Mouse (Mus musculus) forebrain, embryonic 10.5 days (tissue): ENCODE data around the gene Sugct. TPM values are rescaled to one million over a fixed set of nuclear protein-coding genes. Genes with fewer than 3 reads are reported as not detected.
A peak's percentile ranks its signal among the peaks of the same experiment; 100 is the strongest.

Experiments
- DNase-seq: peaks from one replicate; pipeline ENCODE4 v3.0.0-alpha.2; 2017; ENCODE audit warnings: low spot score; ENCODE audit errors: extremely low spot score
- H3K27ac ChIP-seq: fragments of 300-500 bp; sonication (generic); 2 replicates; pipeline ENCODE4 v1.5.1; 2016; ENCODE audit warnings: mild to moderate bottlenecking
- H3K27me3 ChIP-seq: fragments of 300-500 bp; sonication (generic); 2 replicates; pipeline ENCODE4 v1.6.1; 2016; ENCODE audit warnings: mild to moderate bottlenecking; ENCODE audit not compliant: poor library complexity, severe bottlenecking
- H3K36me3 ChIP-seq: fragments of 300-500 bp; sonication (generic); replicated peaks from 2 replicates; pipeline ENCODE4 v1.6.1; 2016; ENCODE audit warnings: mild to moderate bottlenecking, moderate library complexity
- H3K4me1 ChIP-seq: fragments of 300-500 bp; sonication (generic); 2 replicates; pipeline ENCODE4 v1.6.1; 2016
- H3K4me3 ChIP-seq: fragments of 300-500 bp; sonication (generic); 2 replicates; pipeline ENCODE4 v1.5.1; 2016; ENCODE audit warnings: mild to moderate bottlenecking, moderate library complexity
- H3K9me3 ChIP-seq: fragments of 300-500 bp; sonication (generic); 2 replicates; pipeline ENCODE4 v1.6.1; 2016; ENCODE audit warnings: mild to moderate bottlenecking, moderate library complexity
- WGBS: fragments of 180-500 bp; shearing (Covaris S2); methylation state at CpG from one replicate; pipeline ENCODE4 v1.1.7; 2016; 5-methylcytosine and 5-hydroxymethylcytosine counted together
- polyA plus RNA-seq: library from polyadenylated mRNA; unstranded; fragments of >200 nt; fragmentation: Nextera tagmentation; extraction: Ambion mirVana; gene quantifications from 2 replicates; pipeline ENCODE4 v1.2.1, GENCODE M21; 2016

Gene Sugct
- polyA plus RNA-seq, 1 experiment from 2014 or later, result 3.2 TPM

DNA sequence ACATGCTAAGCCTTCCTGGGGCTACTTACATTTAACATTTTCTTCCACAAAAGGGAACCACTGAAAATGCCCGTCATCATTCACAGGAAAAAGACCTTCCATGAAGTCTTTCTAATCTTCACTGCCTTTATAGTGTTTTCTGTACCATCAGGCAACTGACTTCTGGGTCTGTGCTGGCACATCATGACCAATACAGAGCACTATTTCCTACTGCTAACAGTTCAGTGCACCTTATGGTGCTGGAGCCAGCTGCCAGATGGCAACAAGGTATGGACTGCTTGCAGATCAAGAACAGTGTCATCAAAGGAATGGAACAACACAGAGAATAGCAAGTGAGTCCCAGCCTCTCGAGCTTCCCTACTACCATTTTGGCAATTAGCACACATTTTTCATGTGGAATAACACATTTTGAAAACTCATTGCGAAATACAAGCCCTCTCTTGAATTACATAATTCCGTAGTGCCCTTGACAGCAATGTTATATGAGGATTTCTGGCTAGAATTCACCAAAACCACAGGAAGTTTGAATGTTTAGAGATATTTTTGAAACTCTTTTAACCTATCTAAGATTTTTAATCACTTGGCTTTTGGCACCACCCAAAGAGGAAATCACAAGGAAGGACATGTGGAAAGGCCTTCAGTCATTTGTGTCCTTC is 359.3 kb downstream of the Sugct start:
- Histone ChIP-seq H3K4me3 (no peak overlapping the region), H3K27me3 (no peaks in the 10 kb centered on the region), H3K4me1 (no peaks in the 10 kb centered on the region), H3K9me3 (no peaks in the 10 kb centered on the region), H3K27ac (no peak overlapping the region), H3K36me3 (no peaks in the 10 kb centered on the region)
- no peak for DNase-seq
- 90% methylated on average over 4 of the region's 4 CpGs for WGBS

DNA sequence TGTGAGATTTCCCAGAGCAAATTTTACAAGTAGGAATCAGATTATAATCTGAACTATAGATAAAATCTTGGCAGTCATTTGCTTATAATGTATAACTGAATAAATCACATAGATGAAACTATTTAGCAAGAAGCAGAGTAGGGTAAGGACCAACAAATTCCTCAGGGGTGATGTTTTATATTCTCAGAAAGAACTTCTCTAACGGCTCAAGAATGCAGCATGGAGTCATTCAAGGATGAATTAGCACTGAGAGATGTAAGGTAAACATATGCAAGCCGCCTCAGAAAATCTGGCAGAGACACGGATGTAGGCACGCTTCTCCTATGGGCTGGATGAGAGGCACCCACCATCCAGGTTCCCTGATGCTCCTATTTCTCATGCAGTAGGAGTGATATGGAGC is 368.5 kb downstream of the Sugct start:
- Histone ChIP-seq H3K9me3 (no peaks in the 10 kb centered on the region), H3K4me3 (no peak overlapping the region), H3K27me3 (no peaks in the 10 kb centered on the region), H3K27ac (no peak overlapping the region), H3K4me1 (no peaks in the 10 kb centered on the region), H3K36me3 (no peaks in the 10 kb centered on the region)
- WGBS, result 86% methylated on average over 4 of the region's 4 CpGs
- no peak for DNase-seq

DNA sequence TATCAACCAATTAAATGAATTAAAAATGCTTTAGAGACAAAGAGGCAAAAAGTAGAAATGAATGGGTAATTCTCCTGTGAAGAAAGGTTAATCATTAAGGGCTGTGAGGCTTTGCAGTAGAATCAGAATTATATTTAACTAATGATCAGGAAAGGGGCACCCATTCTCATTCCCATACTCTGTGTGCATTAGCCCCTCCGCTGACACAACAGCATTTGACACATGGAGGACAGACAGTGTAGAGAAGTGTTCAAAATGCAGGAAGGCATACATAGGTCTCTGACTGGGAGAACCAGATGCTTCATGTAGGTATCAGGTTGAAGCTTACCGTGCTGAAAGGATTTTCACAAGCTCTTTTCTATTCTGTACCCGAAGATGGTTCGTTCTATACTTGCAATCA is 393.8 kb downstream of the Sugct start:
- H3K36me3 ChIP-seq, result no peaks in the 10 kb centered on the region
- H3K4me3 ChIP-seq, result no peak overlapping the region
- no peak overlapping the region for H3K27ac ChIP-seq
- 83% methylated on average over 4 of the region's 4 CpGs for WGBS
- no peaks in the 10 kb centered on the region for H3K27me3 ChIP-seq
- H3K9me3 ChIP-seq, result no peaks in the 10 kb centered on the region
- H3K4me1 ChIP-seq, result peaks cover 19% of the 10 kb centered on the region
- DNase-seq, result no peak

DNA sequence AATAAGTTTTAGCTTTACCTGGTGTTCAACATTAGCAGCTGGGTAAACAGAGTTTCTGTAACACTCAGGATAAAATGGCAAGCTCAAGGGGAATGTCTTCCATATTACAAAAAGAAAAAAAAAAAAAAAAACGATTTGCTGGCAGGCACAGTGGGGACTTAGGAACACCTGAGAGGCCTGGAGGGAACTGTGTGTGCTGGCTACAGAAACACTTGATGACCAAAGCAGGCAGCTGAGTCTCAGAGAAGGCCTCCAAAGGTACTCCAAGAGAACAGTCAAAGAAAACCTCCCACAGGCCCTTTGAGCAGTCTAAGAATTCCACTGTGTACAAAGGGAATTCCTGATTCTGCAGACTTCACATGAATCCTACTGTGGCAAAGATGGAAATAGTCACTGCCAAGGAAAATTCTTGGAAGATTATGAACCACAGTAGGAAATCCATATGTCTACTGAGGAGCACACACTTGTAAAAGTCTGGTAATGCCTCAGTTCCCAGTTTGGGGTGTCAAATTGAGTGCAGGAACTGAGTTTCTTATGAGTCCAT is 397.8 kb downstream of the Sugct start:
- no peak for DNase-seq
- H3K4me1 ChIP-seq, result peaks cover 19% of the 10 kb centered on the region
- no peaks in the 10 kb centered on the region for H3K27me3 ChIP-seq
- 79% methylated on average over 1 of the region's 1 CpGs for WGBS
- no peak overlapping the region for H3K4me3 ChIP-seq
- H3K36me3 ChIP-seq, result no peaks in the 10 kb centered on the region
- H3K9me3 ChIP-seq, result no peaks in the 10 kb centered on the region
- 0 out of 2 replicates have a peak overlapping the region, but pooled peaks have one; percentile 35 for H3K27ac ChIP-seq

DNA sequence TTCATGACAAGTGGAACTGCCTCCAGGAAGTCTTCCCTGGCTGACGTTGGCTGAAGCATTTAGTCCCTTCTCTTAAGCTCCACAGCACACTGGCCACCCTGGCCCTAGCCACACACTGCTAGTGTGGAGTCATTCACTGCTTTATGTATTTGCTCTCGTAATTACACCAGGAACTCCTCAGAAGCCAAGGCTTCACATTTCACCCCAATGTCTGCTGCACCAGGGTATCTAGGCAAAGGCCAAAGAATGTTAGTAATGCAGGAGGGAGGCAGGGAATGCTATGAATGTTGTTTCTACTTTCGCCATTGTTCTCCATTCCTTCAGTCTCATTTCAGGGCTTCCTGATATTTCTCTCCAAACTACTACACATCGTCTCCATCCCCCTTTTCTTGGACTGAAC is 398.4 kb downstream of the Sugct start:
- Histone ChIP-seq H3K4me1 (peaks cover 17% of the 10 kb centered on the region), H3K4me3 (no peak overlapping the region), H3K27me3 (no peaks in the 10 kb centered on the region), H3K9me3 (no peaks in the 10 kb centered on the region), H3K27ac (0 out of 2 replicates have a peak overlapping the region, but pooled peaks have one; percentile 35), H3K36me3 (no peaks in the 10 kb centered on the region)
- WGBS, result 40% methylated on average over 4 of the region's 4 CpGs
- no peak for DNase-seq

DNA sequence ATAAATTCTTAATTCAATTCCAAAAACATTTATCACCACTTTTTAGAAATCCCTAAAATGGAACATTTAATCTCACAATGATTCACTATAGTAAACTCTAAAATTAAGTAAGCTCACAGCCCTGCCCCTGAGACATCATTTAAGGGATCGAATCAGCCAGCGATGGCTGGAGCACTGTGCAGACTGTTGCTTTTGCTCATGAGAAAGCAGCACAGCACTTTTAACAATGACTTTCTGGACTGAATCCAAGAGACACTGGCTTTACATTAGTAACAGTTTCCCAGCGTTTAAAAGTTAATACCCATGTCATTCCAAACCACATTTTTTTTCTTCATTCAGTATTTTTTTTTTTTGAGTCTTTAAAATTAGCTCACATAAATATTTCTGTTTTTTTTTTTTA is 398.9 kb downstream of the Sugct start:
- H3K36me3 ChIP-seq, result no peaks in the 10 kb centered on the region
- H3K27ac ChIP-seq, result no peak overlapping the region
- DNase-seq, result no peak
- H3K4me3 ChIP-seq, result no peak overlapping the region
- no peaks in the 10 kb centered on the region for H3K9me3 ChIP-seq
- peaks cover 13% of the 10 kb centered on the region for H3K4me1 ChIP-seq
- no peaks in the 10 kb centered on the region for H3K27me3 ChIP-seq
- 85% methylated on average over 3 of the region's 3 CpGs for WGBS

DNA sequence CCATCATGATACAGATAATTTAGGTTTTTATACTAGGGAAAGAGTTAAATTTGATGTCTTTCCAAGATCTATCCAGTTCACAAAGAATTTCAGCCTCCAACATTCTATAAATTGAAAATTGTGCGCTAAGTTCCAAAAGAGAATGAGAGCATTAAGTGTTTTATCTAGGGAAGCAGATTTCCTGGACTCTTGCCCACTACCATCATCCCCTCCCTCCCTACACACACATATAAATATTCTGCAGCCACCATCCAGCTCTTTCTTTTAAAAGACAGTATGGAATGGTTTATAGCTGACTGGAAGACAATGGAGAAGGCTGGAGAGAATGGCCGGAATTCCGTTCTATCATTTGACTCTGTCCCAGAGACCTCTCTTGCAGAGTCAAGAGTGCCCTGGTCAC is 404.3 kb downstream of the Sugct start:
- H3K9me3 ChIP-seq, result no peaks in the 10 kb centered on the region
- no peaks in the 10 kb centered on the region for H3K27me3 ChIP-seq
- no peak overlapping the region for H3K4me3 ChIP-seq
- H3K36me3 ChIP-seq, result no peaks in the 10 kb centered on the region
- 94% methylated on average over 3 of the region's 3 CpGs for WGBS
- no peaks in the 10 kb centered on the region for H3K4me1 ChIP-seq
- no peak for DNase-seq
- H3K27ac ChIP-seq, result no peak overlapping the region

DNA sequence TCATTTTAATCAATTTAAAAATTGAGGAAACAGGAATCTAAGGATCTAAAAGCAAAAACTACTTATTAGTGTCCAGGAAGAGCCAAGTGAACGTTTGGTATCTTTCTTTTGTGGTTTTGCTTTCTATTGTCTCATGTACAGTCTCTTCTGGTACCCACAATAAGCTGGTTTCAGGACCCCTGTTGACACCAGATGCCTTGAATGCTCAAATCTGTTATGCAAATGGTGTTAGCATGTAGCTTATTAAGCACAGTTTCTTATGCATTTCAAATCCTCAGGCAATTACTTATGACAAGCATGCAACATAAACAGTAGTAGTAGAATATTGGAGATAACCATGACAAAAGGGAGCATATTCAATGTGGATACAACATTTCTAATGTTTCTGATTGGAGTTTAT is 407.0 kb downstream of the Sugct start:
- H3K36me3 ChIP-seq, result no peaks in the 10 kb centered on the region
- no peaks in the 10 kb centered on the region for H3K27me3 ChIP-seq
- no peaks in the 10 kb centered on the region for H3K4me1 ChIP-seq
- no peak overlapping the region for H3K4me3 ChIP-seq
- no peak for DNase-seq
- WGBS, result 59% methylated on average over 1 of the region's 1 CpGs
- no peaks in the 10 kb centered on the region for H3K9me3 ChIP-seq
- H3K27ac ChIP-seq, result no peak overlapping the region

DNA sequence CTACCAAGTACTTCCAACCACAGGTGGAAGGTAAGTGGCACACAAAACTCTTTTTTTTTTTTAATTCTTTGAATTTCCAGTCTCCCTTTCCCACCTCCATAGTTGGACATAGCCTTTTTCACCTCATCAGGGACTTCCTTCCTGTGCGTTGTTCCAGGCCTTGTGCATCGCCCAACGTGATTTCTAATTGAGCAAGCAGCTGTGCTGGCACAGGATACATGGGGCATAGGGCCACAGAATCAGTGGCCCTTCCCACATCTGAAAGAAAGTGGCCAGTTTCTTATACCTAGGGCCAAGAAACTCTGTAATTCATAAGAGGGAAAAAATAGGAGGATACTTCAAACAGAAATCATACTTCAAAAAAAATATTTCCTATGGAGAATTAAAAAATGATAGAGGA is 449.4 kb downstream of the Sugct start:
- WGBS, result 92% methylated on average over 3 of the region's 3 CpGs
- DNase-seq, result no peak
- no peak overlapping the region for H3K27ac ChIP-seq
- no peaks in the 10 kb centered on the region for H3K27me3 ChIP-seq
- H3K9me3 ChIP-seq, result no peaks in the 10 kb centered on the region
- no peaks in the 10 kb centered on the region for H3K4me1 ChIP-seq
- no peak overlapping the region for H3K4me3 ChIP-seq
- no peaks in the 10 kb centered on the region for H3K36me3 ChIP-seq

DNA sequence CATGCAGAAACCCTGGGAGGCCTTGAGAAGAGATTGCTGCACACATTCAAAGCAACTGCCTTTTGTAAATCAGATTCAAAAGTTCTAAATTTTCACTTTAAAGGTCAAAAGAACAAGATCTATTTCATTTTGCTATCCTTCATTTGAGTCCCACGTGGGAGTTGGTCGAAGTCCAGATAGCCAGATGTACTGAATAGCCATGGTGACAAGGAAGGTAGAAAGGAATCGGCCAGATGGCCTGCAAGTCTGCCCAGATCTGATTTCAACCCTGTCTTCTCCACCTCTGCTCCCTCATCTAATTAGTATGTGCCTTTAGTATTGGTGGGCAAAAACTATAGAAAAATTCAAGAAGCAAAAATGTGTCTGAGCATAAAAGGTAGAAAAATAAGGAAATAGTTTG is 478.8 kb downstream of the Sugct start:
- no peak overlapping the region for H3K4me3 ChIP-seq
- no peaks in the 10 kb centered on the region for H3K4me1 ChIP-seq
- no peaks in the 10 kb centered on the region for H3K9me3 ChIP-seq
- H3K27ac ChIP-seq, result no peak overlapping the region
- H3K36me3 ChIP-seq, result no peaks in the 10 kb centered on the region
- H3K27me3 ChIP-seq, result no peaks in the 10 kb centered on the region
- DNase-seq, result no peak
- WGBS, result 74% methylated on average over 3 of the region's 3 CpGs

DNA sequence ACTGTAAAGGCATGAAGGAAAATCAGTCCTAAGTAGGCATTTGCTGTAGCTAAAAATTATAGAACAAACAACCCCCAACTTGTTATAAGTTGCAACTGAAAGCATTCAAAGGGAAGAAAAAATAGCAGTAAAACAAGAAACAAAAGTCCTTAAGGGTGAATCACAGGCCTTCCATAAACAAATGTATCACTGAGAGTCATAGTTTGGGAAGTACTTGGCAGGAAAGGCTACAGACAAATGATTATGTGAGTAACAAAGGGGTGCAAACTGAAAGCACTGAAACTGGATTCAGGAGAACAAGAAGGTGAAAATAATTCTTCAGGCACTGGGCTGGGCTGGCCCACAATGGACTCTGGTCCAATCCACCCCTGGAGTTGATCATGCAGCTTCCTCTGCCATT is 482.7 kb downstream of the Sugct start:
- no peaks in the 10 kb centered on the region for H3K36me3 ChIP-seq
- DNase-seq, result no peak
- no peaks in the 10 kb centered on the region for H3K27me3 ChIP-seq
- no peak overlapping the region for H3K27ac ChIP-seq
- H3K4me1 ChIP-seq, result no peaks in the 10 kb centered on the region
- no peak overlapping the region for H3K4me3 ChIP-seq
- H3K9me3 ChIP-seq, result no peaks in the 10 kb centered on the region

DNA sequence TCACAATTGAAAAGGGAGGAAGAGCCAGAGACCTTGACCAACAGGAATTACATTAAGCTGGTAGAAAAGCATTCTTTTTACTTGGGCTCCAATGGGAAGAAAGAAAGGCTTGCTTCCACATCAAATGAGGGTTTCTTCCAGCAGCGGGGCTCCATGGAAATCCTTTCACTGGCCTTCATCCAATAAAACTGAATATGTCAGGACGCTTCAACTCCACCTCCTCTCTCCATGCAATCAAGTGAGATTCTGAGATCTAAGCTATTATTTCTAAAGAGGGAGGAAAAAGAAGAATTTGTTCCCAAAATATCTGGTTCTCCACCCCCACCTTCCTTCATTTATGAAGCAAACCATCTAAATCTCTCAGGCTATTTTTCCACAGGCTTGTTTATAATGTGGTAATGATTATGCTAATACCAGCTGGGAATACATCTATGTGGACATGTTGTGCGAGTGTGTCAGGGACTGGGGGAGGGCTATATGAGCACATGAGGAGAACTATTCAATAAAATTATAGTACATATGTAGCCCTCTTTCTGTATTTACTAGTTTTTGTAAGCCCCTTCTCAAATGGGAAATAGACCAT is 505.1 kb downstream of the Sugct start:
- no peaks in the 10 kb centered on the region for H3K27me3 ChIP-seq
- no peak overlapping the region for H3K4me3 ChIP-seq
- H3K9me3 ChIP-seq, result no peaks in the 10 kb centered on the region
- no peak for DNase-seq
- no peak overlapping the region for H3K27ac ChIP-seq
- peaks cover 9% of the 10 kb centered on the region for H3K4me1 ChIP-seq
- no peaks in the 10 kb centered on the region for H3K36me3 ChIP-seq
- 64% methylated on average over 3 of the region's 3 CpGs for WGBS

DNA sequence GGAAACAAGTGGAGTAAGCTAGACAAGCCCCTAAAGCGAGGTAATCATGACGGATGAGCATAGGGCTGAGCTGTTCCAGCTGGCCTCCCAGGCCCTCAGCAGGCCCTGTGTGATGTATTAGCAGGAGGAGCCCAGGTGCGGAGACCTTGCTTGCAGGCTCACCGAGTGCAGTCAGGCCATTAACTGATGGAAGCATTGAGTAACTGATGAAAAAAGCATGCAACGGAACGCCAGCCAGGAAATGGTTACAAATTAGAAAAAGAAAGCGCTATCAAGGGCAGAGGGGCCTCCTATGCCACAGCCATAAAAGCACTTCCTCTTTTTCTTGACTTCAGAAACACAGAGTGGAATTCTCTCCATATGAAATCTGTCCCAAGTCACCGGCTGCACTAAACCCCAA is 510.1 kb downstream of the Sugct start:
- DNase-seq, result no peak
- H3K27me3 ChIP-seq, result no peaks in the 10 kb centered on the region
- no peak overlapping the region for H3K4me3 ChIP-seq
- no peak overlapping the region for H3K27ac ChIP-seq
- H3K36me3 ChIP-seq, result no peaks in the 10 kb centered on the region
- H3K9me3 ChIP-seq, result no peaks in the 10 kb centered on the region
- peaks cover 8% of the 10 kb centered on the region for H3K4me1 ChIP-seq
- 72% methylated on average over 8 of the region's 8 CpGs for WGBS
